Mouse (Mus musculus): ENCODE results near the gene Zswim8. TPM values are rescaled to one million over a fixed set of nuclear protein-coding genes. Genes with fewer than 3 reads are reported as not detected.

The Zswim8 gene
- total and polyA plus RNA-seq, 2 experiments = 11.4 to 95.0 TPM

GRCm38 (mm10) chr14:20686576-20686975 lies 20.8 kb upstream of the Zswim8 start:
- no peak overlapping the region for H3K27ac ChIP-seq (replicated peaks; ENCODE audit: insufficient read depth, low read depth, low read length)

GRCm38 (mm10) chr14:20689009-20689408 lies 18.3 kb upstream of the Zswim8 start:
- H3K4me1 ChIP-seq (ENCODE audit: control insufficient read depth, insufficient read depth, low read length) = no peaks in the 10 kb centered on the region
- DNase-seq (ENCODE audit: extremely low read depth, low read depth, low spot score) = no peak
- TF ChIP-seq POLR2A (IDR thresholded peaks at IDR 0.05; ENCODE audit: extremely low read depth, insufficient read depth, low read length) = no peak
- no peak for TF ChIP-seq CTCF (IDR thresholded peaks at IDR 0.05; ENCODE audit: low read depth, low read length)
- H3K4me3 ChIP-seq (ENCODE audit: insufficient read depth, low read depth, low read length) = no peak overlapping the region
- H3K9ac ChIP-seq (ENCODE audit: low read depth, low read length) = no peak overlapping the region
- peaks cover 10% of the 10 kb centered on the region; the same call in 1 of the 2 replicates for H3K79me2 ChIP-seq (ENCODE audit: control insufficient read depth, insufficient read depth, low read length)
- no peaks in the 10 kb centered on the region for H3K27me3 ChIP-seq (ENCODE audit: control insufficient read depth, insufficient read depth, low read length)
- H3K27ac ChIP-seq (replicated peaks; ENCODE audit: insufficient read depth, low read depth, low read length) = no peak overlapping the region
- 93% methylated on average over 2 of the region's 2 CpGs for WGBS
- peaks cover 91% of the 10 kb centered on the region for H3K36me3 ChIP-seq (ENCODE audit: control insufficient read depth, insufficient read depth, low read length)

More at GRCm38 (mm10) chr14:20686576-20686975, 20.8 kb upstream of the Zswim8 start:
- TF ChIP-seq POLR2A (IDR thresholded peaks at IDR 0.05; ENCODE audit: extremely low read depth, insufficient read depth, low read length) (no peak), CTCF (IDR thresholded peaks at IDR 0.05; ENCODE audit: low read depth, low read length) (no peak)
- no peak for DNase-seq (ENCODE audit: extremely low read depth, low read depth, low spot score)
- Histone ChIP-seq H3K36me3 (ENCODE audit: control insufficient read depth, insufficient read depth, low read length) (peaks cover 83% of the 10 kb centered on the region), H3K9ac (ENCODE audit: low read depth, low read length) (no peak overlapping the region), H3K79me2 (ENCODE audit: control insufficient read depth, insufficient read depth, low read length) (peaks cover 13% of the 10 kb centered on the region; the same call in 1 of the 2 replicates), H3K4me3 (ENCODE audit: insufficient read depth, low read depth, low read length) (no peak overlapping the region), H3K27me3 (ENCODE audit: control insufficient read depth, insufficient read depth, low read length) (no peaks in the 10 kb centered on the region), H3K4me1 (ENCODE audit: control insufficient read depth, insufficient read depth, low read length) (peaks cover 3% of the 10 kb centered on the region; the same call in 1 of the 2 replicates)
- WGBS = 96% methylated on average over 3 of the region's 3 CpGs

- no peak for DNase-seq (ENCODE audit: extremely low read depth, low read depth, low spot score)
- TF ChIP-seq POLR2A (IDR thresholded peaks at IDR 0.05; ENCODE audit: extremely low read depth, insufficient read depth, low read length) = no peak
- no peak for TF ChIP-seq CTCF (IDR thresholded peaks at IDR 0.05; ENCODE audit: low read depth, low read length)
- Histone ChIP-seq H3K36me3 (ENCODE audit: control insufficient read depth, insufficient read depth, low read length) (peaks cover 70% of the 10 kb centered on the region), H3K27me3 (ENCODE audit: control insufficient read depth, insufficient read depth, low read length) (no peaks in the 10 kb centered on the region), H3K79me2 (ENCODE audit: control insufficient read depth, insufficient read depth, low read length) (peaks cover 16% of the 10 kb centered on the region; the same call in 1 of the 2 replicates), H3K4me3 (ENCODE audit: insufficient read depth, low read depth, low read length) (no peak overlapping the region), H3K4me1 (ENCODE audit: control insufficient read depth, insufficient read depth, low read length) (no peaks in the 10 kb centered on the region), H3K27ac (replicated peaks; ENCODE audit: insufficient read depth, low read depth, low read length) (no peak overlapping the region), H3K9ac (ENCODE audit: low read depth, low read length) (no peak overlapping the region)
- 96% methylated on average over 6 of the region's 6 CpGs for whole genome bisulfite sequencing
Observed at GRCm38 (mm10) chr14:20691772-20692171, 15.6 kb upstream of the Zswim8 start.

- no peaks in the 10 kb centered on the region for H3K27me3 ChIP-seq (ENCODE audit: control insufficient read depth, insufficient read depth, low read length)
- WGBS = 85% methylated on average over 10 of the region's 10 CpGs
- no peaks in the 10 kb centered on the region; the same call in 1 of the 2 replicates for H3K4me1 ChIP-seq (ENCODE audit: control insufficient read depth, insufficient read depth, low read length)
- H3K4me3 ChIP-seq (ENCODE audit: insufficient read depth, low read depth, low read length) = no peak overlapping the region
- peak overlapping the region; percentile 19 for H3K27ac ChIP-seq (replicated peaks; ENCODE audit: insufficient read depth, low read depth, low read length)
- no peak overlapping the region for H3K9ac ChIP-seq (ENCODE audit: low read depth, low read length)
- peaks cover 19% of the 10 kb centered on the region; the same call in 1 of the 2 replicates for H3K79me2 ChIP-seq (ENCODE audit: control insufficient read depth, insufficient read depth, low read length)
- peaks cover 58% of the 10 kb centered on the region for H3K36me3 ChIP-seq (ENCODE audit: control insufficient read depth, insufficient read depth, low read length)
- TF ChIP-seq CTCF (IDR thresholded peaks at IDR 0.05; ENCODE audit: low read depth, low read length) (no peak), POLR2A (IDR thresholded peaks at IDR 0.05; ENCODE audit: extremely low read depth, insufficient read depth, low read length) (no peak)
- DNase-seq (ENCODE audit: extremely low read depth, low read depth, low spot score) = no peak
Observed at GRCm38 (mm10) chr14:20693589-20694101, 13.7 kb upstream of the Zswim8 start.

- Histone ChIP-seq H3K4me3 (ENCODE audit: insufficient read depth, low read depth, low read length) (peak overlapping the region; percentile 69), H3K9ac (ENCODE audit: low read depth, low read length) (no peak overlapping the region), H3K79me2 (ENCODE audit: control insufficient read depth, insufficient read depth, low read length) (peaks cover 19% of the 10 kb centered on the region; the same call in 1 of the 2 replicates), H3K36me3 (ENCODE audit: control insufficient read depth, insufficient read depth, low read length) (peaks cover 57% of the 10 kb centered on the region), H3K27me3 (ENCODE audit: control insufficient read depth, insufficient read depth, low read length) (no peaks in the 10 kb centered on the region), H3K27ac (replicated peaks; ENCODE audit: insufficient read depth, low read depth, low read length) (no peak overlapping the region; the same call in 1 of the 2 replicates), H3K4me1 (ENCODE audit: control insufficient read depth, insufficient read depth, low read length) (no peaks in the 10 kb centered on the region; the same call in 1 of the 2 replicates)
- no peak for TF ChIP-seq CTCF (IDR thresholded peaks at IDR 0.05; ENCODE audit: low read depth, low read length)
- TF ChIP-seq POLR2A (IDR thresholded peaks at IDR 0.05; ENCODE audit: extremely low read depth, insufficient read depth, low read length) = no peak
- no peak for DNase-seq (ENCODE audit: extremely low read depth, low read depth, low spot score)
- WGBS = 72% methylated on average over 13 of the region's 13 CpGs
Observed at GRCm38 (mm10) chr14:20694185-20694883, 13.0 kb upstream of the Zswim8 start.

All from liver, adult 2 months (tissue).